Mouse (Mus musculus) megakaryocyte, embryonic 14.5 days (primary cell): ENCODE measurements at regions not wholly inside any gene's neighbourhood (a gene's known extent, or its start where the extent isn't known, plus 50 kb on each side); places are given as distances from the start of the nearest gene placed in this dataset.

Experiments used
- FLI1 ChIP-seq: IDR thresholded peaks from 2 replicates; pipeline ENCODE4 v1.6.1; 2012; ENCODE audit warnings: low read length, inconsistent platforms, mixed read lengths
- GATA1 ChIP-seq: IDR thresholded peaks from 3 replicates; pipeline ENCODE4 v1.6.1; 2012; ENCODE audit warnings: mixed read lengths, low read length, inconsistent platforms, borderline replicate concordance

GRCm38 (mm10) chr7:136112163-136112562 lies 396.0 kb upstream of the Mki67 start:
- TF ChIP-seq GATA1 (no peak), FLI1 (no peak)
